Mouse (Mus musculus) left cerebral cortex, adult 2 months (tissue): Measurements from ENCODE around the gene Akap7. TPM values are rescaled to one million over a fixed set of nuclear protein-coding genes. Genes with fewer than 3 reads are reported as not detected.
"Not testable (repeated sequence)": the region's sequence is repeated elsewhere in the genome, so short reads cannot be mapped to it uniquely, and the experiment has no call there.

Experiments used
- DNase-seq, 2 experiments: peaks; one replicate each; pipeline ENCODE4 v3.0.0; 2021 to 2022; ENCODE audit warnings: low spot score in 2 of 2, mixed read lengths in 1 of 2; ENCODE audit errors: extremely low spot score in 1 of 2
- H3K27ac ChIP-seq: fragments of 200-600 bp; 2 replicates; pipeline ENCODE4 v1.8.1; 2022
- H3K4me3 ChIP-seq: fragments of 200-600 bp; 2 replicates; pipeline ENCODE4 v1.8.1; 2022
- CTCF ChIP-seq: fragments of 200-600 bp; IDR thresholded peaks from 2 replicates; pipeline ENCODE4 v1.8.1; 2022; ENCODE audit warnings: antibody characterized with exemption, mild to moderate bottlenecking, moderate library complexity
- intact Hi-C: fragments of 180-260 bp; cut with DNase I; formaldehyde crosslinking; loops from one replicate; pipeline ENCODE4 v1.15.1; 2025
- total RNA-seq, 2 experiments: library from RNA; stranded (reverse); gene quantifications; 2 replicates each; pipeline ENCODE4 v1.2.3; 2021

Gene Akap7
- total RNA-seq, 2 experiments from 2014 or later: 65.5 to 68.1 TPM

DNA sequence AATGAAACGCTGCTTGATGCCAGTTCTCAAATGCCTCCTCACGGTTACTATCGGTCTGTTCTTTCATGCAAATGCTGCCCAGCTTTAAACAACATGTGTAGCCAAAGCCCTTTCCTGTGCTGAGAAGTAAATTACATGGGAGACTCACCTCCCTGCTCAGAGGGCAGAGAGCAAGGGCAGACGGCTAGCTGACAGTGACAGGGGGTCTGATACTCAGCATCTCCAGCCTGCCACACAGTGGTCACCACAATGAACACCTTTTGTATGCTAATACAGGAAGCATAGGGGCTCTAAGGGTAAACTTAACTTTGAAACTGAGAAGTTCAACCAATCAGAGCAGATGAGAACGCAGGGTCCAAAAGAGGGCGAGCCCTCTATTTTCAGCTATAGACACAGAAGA lies 99.8 kb downstream of the Akap7 start:
- no peak for DNase-seq
- Histone ChIP-seq H3K4me3 (no peak overlapping the region), H3K27ac (no peak overlapping the region)
- intact Hi-C loops: no loop called here
- TF ChIP-seq CTCF: no peak; the same call in 1 of the 2 replicates

DNA sequence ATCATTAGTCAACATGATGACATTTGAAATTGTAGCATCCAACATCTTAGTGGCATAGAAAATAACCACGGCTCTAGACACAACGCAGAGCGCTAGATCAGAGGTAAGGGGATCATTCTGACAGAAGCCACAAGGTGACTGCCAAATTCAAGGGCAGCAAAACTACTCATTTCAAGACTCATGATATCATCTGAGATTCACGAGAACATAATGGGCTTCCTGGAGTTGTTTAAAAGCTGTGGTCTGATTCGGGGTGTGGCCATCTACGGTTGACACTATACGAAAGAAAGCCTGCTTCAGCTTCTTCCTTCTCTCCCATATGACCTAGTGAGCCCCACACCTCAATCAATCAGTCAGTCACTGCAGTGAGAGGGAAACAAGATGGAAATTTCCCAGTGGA lies 107.0 kb downstream of the Akap7 start:
- H3K27ac ChIP-seq: peak overlapping the region; percentile 96; the same call in 1 of the 2 replicates
- DNase-seq: no peak
- peak overlapping the region; percentile 76 for H3K4me3 ChIP-seq
- TF ChIP-seq CTCF: no peak
- intact Hi-C loops: loop anchor here (2.0 kb wide), 1 partner anchor 50 kb away; no protein-coding TSS in a partner anchor

DNA sequence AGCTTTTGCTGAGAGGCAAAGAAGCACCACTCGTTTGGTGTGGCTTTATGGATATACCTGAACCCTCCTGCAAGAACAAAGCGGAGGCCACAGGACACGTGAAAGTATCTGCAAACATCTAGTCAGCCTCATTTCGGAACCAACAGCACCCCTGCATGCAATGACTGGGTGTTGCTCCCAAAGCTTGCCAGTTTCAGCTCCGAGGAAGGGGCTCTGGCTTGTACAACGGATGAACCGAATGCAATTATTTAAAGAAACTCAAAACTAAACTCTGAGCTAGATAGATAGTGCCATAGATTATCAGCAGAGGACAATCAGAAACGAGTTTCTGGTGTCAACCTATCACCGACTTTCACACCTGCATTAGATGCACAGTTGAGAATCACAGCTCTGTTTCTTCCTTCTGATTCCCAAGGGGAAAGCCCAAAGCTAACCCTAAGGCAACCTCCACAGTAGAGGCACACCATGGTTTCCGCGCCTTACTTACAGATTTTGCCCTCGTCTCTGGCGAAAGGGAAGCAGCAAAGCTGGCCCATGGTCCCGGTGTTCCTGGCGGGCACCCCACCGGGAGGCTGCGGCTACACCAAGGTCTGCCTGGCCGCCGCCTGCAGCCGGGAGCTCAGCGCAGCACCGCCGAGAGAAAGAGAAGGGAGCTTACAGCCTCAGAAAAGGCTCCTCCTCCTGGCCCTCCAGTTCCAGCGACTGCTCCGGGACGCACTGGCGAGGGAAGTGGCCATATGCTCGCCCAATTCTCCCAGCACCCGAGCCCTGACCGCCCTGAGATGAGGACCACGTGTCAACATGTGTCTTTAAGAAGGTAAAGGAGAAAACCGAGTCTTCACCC lies 107.9 kb downstream of the Akap7 start:
- peak; percentile 3; the same call in 1 of the 2 replicates for TF ChIP-seq CTCF
- DNase-seq: peak; percentile 65 to 74
- Histone ChIP-seq H3K4me3 (peak overlapping the region; percentile 76), H3K27ac (peak overlapping the region; percentile 96)
- intact Hi-C loops: loop anchor here (2.0 kb wide), 1 partner anchor 49 kb away; no protein-coding TSS in a partner anchor

DNA sequence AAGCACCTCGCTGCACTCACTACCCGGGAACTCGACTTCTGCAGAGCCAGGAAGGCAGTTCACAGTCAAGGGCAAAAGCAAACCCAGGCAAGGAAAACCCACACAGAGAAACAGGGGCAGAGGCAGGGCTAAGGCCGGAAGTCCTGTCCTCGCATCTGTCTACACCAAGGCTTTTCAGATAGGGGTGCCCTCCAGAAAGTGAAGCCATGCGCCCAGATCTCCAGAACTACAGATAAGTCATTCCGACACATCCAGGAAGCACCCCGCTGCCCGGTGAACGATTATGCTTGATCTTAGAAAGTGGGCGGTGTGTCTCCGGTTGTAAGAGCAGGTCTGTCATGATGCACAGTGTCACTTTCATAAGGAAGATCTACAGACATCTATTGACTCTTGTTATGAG lies 109.1 kb downstream of the Akap7 start:
- DNase-seq: peak in 1 of 2 experiments; percentile 31
- H3K4me3 ChIP-seq: peak overlapping the region; percentile 76
- intact Hi-C loops: no loop called here

DNA sequence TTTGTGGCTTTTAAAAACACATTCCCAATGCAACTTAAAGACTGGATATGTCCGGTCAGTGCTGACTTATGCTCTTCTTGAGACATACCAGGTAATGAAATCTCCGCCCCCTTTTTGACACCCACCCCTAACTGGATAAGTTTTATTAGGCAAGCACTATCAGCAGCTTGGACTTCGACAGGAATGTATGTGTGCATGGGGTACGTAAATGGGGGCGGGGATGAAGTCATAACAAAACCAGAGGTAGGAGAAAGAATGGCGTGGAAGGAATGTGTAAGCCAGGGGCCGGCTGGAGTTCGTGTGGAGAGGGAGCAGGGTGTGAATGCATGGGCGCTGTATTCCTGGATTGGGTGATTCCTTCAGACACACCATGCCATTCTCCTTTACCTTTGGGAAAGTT lies 109.6 kb downstream of the Akap7 start:
- DNase-seq: no peak
- Histone ChIP-seq H3K4me3 (peak overlapping the region; percentile 76), H3K27ac (peak overlapping the region; percentile 96)
- TF ChIP-seq CTCF: no peak
- intact Hi-C loops: no loop called here

More for the DNA sequence above, 109.1 kb downstream of the Akap7 start:
- TF ChIP-seq CTCF: no peak
- H3K27ac ChIP-seq: peak overlapping the region; percentile 96

DNA sequence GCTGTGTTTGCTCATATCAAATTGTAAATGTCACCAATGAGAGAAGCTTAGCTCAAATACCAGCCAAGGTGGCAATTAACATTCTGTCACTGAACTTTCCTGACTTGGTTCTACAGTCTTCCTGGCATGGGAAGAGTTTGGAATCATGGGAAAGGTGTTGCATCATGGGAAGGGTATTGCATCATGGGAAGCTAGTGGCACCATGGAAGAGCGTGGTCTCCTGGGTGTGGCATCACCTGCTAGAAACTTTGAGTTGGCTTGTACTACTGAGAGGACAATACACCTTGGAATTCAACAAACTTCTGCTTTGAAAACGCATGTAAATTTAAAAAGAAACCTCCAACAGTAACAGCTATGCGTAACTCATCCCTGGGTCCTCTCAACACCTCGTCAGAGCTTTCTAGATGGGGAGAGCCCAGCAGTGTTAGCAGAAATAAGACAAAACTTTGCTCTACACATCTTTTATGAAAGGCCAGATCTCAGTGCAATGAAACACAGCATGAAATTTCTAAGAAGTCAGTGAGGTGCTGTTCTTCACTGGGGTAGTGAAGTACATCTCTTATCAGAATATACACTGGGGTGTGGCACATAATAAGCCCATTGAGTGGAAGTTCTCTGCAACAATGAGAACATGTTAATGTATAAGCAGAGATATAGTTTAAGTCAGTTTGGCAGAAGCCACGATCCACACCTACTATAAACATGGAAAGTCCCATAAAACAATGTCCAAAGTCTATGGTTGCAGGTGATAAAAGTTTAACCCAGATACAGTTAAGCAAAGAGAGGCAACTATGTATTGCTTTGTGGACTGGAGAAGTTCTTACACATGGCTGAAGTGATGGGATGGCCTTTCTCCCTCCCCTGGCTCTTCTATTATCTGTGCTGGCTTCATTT lies 115.2 kb downstream of the Akap7 start:
- DNase-seq: no peak
- Histone ChIP-seq H3K27ac (no peak overlapping the region), H3K4me3 (no peak overlapping the region)
- intact Hi-C loops: no loop called here
- no peak for TF ChIP-seq CTCF

DNA sequence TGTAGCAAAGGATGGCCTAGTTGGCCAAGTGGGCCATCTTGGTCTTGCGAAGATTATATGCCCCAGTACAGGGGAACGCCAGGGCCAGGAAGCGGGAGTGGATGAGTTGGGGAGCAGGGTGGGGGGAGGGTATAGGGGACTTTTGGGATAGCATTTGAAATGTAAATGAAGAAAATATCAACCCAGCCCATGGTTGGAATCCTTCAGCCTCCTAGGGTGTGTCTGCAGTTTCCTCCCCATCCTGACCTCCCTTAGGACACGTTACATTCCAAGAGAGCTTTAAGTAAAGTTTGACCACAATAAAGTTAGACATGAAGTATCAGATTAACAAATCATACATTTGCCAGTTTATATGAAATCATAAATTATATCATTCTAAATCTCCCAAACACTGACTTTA lies 116.5 kb downstream of the Akap7 start:
- H3K27ac ChIP-seq: no peak overlapping the region

DNA sequence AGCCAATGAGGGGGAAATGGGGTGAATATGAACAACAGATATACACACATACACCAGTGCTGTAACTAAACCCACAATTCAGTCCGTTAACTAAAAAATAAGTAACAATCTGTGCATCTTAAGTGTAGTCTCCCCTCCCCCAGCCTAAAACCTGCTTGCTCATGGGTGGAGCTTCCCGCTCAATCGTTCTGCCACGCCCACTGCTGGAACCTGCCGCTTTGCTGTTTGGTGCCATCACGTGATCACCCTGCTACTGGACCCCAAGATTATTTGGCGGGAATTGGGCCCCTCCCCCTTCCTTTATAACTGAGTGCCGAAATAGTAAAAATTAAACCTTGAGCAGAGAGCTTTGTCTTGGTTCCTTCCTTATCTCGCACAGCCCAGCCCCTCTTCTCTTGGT lies 121.4 kb downstream of the Akap7 start:
- intact Hi-C loops, DNase-seq, H3K27ac ChIP-seq, H3K4me3 ChIP-seq: not testable (repeated sequence)

More for the DNA sequence above, 116.5 kb downstream of the Akap7 start:
- no peak for DNase-seq
- no peak overlapping the region for H3K4me3 ChIP-seq
- intact Hi-C loops: no loop called here
- no peak for TF ChIP-seq CTCF

DNA sequence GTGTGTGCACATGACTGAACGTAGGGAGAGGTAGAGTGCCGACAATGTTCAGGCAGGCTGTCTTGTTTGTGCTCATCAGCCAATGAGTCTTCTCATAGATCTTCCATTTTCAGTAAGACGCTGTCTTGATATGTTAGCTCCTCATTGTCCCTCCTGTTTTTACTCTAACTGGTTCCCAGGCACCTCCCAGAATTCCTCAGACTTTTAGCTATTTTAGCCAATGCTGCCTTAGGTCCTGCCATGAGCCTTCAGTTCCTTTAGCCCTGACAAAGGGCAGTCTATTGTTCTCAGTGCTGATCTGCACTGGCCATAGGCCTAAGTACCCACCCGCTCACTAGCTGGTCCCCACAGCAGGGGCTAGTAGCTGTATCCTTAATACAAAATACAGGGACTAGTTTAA lies 122.0 kb downstream of the Akap7 start:
- intact Hi-C loops: no loop called here
- no peak for TF ChIP-seq CTCF
- Histone ChIP-seq H3K4me3 (no peak overlapping the region), H3K27ac (no peak overlapping the region)
- DNase-seq: no peak

DNA sequence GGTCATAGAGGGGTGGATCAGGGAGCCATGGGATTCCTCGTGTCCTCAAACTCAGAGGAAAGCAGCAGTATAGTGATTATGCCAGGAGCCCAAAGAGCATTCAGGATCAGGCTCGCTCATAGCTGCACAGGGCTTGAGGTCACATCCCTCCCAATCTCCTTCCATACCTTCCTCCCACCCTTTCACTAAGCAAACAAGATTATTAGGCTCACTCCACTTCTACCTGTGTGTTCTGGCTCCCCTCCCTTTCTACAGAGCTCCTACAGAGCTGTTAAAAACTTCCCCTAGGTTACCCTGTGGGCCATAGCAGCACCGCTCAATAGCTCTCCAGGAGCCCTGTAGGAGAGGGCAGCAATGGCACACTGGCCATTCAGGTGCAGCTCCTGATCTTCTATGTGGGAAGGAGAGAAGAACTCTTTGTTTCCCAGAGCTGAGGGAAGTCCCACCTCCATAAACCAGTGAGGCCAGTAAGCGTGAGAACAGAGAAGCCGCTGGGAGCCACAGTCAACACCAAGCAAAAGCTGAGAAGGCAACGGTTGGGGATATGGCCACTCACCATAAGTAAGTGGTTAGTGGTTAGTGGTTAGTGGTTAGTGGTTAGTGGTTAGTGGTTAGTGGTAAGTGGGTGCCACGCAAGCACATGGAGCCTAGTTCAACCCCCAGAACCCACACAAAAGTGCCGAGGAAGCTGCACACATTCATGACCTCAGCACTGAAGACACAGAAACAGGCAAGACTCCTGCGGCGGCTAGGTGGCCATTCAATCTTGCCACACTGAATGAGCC lies 122.7 kb downstream of the Akap7 start:
- intact Hi-C loops: no loop called here
- H3K4me3 ChIP-seq: no peak overlapping the region
- no peak for DNase-seq
- H3K27ac ChIP-seq: no peak overlapping the region
- TF ChIP-seq CTCF: no peak

DNA sequence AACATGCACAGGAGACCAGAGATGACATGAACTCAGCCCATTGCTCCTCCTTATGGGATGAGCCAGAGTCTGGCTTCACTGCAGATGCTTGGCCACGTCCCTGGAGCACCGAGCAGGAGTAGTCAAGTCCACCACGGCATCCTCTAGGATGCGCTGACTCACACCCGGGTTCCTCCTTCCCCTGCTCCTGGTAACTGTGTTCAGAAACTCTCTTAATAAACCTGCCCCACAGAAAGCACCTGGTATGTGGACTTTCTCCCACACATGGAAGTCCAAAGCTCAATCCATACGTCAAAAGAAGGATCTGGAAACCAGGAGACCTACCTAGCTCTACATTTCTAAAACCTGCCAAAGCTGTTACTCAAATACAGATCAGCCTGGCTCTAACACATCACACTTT lies 124.4 kb downstream of the Akap7 start:
- Histone ChIP-seq H3K27ac (no peak overlapping the region), H3K4me3 (no peak overlapping the region)
- DNase-seq: no peak
- intact Hi-C loops: no loop called here
- TF ChIP-seq CTCF: no peak
